Mouse (Mus musculus) heart, postnatal 4 days (tissue): ENCODE data around the gene Atg16l2. TPM values are rescaled to one million over a fixed set of nuclear protein-coding genes. Genes with fewer than 3 reads are reported as not detected.

Experiments
- DNase-seq: peaks from one replicate; pipeline ENCODE4 v3.0.0; 2021
- total RNA-seq, 2 experiments: library from RNA; stranded (reverse); gene quantifications; 2 replicates each; pipeline ENCODE4 v1.2.3; 2021

Gene Atg16l2
- total RNA-seq: 10 to 100 TPM; 13.0 to 16.0 TPM

DNA sequence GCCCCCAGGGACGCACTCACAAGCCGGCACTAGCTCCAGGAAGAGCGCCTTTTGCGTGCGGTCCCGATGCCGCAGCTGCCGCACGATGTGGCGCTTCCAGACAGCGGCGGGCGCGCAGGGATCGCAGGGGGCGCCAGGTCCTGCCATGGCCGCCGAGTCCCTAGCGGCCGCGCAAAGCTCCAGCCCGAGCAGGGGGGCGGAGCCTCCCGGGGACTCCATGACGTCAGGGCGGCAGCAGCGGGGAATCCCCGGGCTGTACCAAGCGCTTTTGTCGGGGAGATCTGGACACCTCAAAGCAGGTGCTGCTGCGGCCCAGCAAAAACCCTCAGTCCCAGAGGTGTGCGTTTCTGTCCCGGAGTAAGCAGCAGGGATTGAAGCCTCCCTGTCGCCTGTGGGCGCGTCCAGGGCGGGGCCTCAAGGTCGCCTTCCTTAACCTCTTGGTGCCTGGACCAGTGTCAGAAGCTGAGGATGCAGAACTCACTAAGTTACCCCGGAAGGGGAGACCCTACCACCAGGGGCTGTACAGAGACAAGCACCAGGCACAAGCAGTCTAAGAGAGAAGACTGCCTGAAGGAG is at the start of gene Atg16l2:
Gene Atg16l2, minus strand, starts transcription at position 371 of the 576 bp plus-strand sequence.
- DNase-seq: peak; percentile 95

DNA sequence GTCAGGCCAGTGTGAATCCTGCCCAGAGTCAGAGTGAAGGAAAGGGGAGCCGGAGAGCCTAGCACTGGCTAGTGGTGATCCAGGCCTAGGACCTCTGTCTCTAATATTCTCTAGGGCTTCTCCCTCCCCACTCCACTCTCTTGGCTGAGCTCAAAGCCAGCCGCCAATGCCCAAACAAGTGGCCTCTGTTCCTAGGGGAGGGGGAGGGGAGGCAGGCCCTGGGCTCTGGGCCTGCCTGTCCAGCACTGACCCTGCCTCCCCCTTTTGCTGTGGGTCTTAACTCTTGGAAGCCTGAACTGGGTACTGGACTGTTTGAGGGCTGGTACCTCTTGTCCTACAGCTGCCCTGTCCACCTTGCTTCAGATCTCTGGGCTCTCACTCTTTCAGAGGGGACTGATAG is 47.8 kb upstream of the Atg16l2 start:
- no peak for DNase-seq

DNA sequence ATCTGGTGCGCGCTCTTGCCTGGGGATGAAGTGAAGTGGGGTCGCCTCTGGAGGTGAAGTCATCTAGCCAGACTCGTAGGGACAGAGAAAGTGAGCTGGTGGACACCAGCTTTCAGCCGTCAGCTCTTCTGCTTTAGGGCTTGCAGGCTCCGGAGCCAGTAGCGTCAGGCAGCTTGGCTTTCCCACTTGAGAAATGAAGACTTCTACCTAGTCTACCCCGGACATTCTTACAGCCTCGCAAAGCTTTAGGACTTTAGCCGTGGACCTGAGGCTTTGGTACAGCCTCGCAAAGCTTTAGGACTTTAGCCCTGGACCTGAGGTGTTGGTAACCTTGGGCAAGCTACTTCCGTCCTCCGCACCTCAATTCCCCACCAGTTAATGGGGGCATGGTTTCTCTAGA is 46.3 kb upstream of the Atg16l2 start:
- DNase-seq: no peak

GRCm38 (mm10) chr7:101347767-101348270 is 45.8 kb upstream of the Atg16l2 start, which contains the start of gene Arap1:
Arap1 (plus strand) TSS chr7:101348067.
- DNase-seq: peak; percentile 68

DNA sequence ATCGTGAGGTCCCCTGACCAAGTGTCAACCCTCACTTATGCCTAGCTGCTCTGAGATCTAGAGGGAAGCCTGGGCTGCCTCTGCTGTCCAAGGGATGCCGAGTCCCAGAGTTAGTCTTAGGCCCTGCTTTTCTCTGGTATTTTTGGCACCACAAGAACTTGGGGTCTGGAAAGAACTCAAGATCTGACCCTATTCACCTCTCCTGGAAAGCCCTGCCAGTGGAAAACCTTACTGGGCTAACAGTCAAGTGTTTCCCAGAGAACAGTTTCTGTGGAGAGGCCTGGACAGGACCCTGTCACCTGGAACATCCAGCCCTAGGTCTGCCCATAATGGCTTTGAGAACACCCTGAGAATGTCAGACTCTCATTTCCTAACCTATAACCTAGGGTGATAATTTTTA is 44.9 kb upstream of the Atg16l2 start:
- DNase-seq: no peak

GRCm38 (mm10) chr7:101344892-101345291 is 42.8 kb upstream of the Atg16l2 start:
- DNase-seq: no peak

DNA sequence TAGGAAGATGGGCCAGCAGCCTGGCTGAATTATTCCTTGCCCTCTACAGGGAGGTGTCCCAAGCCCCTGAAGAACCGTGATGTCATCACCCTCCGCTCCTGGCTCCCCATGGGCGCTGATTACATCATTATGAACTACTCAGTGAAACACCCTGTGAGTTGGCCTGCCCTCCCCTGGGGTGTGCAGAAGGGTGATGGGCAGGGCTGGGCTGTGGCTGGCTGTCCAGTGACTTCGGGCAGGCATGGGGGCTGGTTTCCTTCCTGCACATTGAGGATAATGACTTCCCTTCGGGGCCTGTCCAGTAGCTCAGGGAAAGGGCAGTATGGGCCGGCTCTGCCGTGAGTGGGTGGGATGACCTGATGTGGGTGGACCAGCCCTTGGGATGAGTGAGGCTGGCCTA is 41.1 kb upstream of the Atg16l2 start:
- DNase-seq: peak; percentile 36

- no peak for DNase-seq
Observed at GRCm38 (mm10) chr7:101341405-101341804, 39.4 kb upstream of the Atg16l2 start.

GRCm38 (mm10) chr7:101337401-101337800 is 35.4 kb upstream of the Atg16l2 start:
- no peak for DNase-seq

GRCm38 (mm10) chr7:101336686-101337085 is 34.6 kb upstream of the Atg16l2 start:
- DNase-seq: no peak

GRCm38 (mm10) chr7:101335228-101335627 is 33.2 kb upstream of the Atg16l2 start:
- DNase-seq: no peak

GRCm38 (mm10) chr7:101332045-101332831 is 30.2 kb upstream of the Atg16l2 start:
- DNase-seq: no peak

GRCm38 (mm10) chr7:101330841-101331173 is 28.8 kb upstream of the Atg16l2 start:
- no peak for DNase-seq

GRCm38 (mm10) chr7:101330074-101330840 is 28.2 kb upstream of the Atg16l2 start:
- no peak for DNase-seq

DNA sequence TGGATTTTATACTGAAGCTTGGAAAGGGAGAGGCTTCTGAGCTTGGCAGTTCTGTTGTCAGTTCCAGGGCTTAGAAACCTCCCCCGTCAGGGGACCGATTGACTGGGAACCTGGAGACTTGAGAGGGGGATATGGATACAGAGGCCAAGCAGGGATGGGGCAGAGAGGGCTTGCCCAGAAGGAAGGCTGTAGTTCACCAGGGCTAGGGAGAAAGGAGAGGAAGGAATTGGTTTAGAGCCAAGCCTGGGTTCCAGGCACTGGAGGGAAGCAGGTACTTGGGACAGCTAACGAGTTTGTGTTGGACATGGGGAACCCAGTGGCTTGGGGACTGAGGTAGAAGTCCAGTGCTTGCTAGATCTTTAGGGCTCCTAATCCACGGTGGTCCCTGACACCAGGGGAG is 27.6 kb upstream of the Atg16l2 start:
- DNase-seq: no peak

- no peak for DNase-seq
Observed at GRCm38 (mm10) chr7:101328621-101329158, 26.6 kb upstream of the Atg16l2 start.

- no peak for DNase-seq
Observed at GRCm38 (mm10) chr7:101327786-101328185, 25.7 kb upstream of the Atg16l2 start.

- DNase-seq: no peak
Observed at GRCm38 (mm10) chr7:101327263-101327662, 25.2 kb upstream of the Atg16l2 start.

DNA sequence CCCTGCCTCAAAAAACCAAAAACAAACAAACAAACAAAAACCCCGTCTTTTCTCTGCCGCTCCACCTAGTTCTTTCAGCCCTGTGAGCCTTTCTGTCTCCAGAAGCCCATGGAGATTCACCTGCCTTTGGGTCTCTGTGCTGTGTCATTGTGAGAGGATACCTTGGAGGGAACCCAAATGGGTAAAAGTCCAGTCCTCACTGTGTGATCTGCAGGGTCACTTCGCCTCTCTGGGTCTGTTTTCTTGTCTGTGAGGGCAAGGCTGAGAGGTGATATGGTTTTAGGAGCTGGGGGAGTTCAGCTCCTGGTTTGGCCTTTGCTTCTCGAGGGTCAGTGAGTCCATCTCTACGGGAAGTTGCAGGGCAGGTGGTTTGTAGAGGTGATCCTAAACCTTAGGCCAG is 24.0 kb upstream of the Atg16l2 start:
- DNase-seq: no peak

DNA sequence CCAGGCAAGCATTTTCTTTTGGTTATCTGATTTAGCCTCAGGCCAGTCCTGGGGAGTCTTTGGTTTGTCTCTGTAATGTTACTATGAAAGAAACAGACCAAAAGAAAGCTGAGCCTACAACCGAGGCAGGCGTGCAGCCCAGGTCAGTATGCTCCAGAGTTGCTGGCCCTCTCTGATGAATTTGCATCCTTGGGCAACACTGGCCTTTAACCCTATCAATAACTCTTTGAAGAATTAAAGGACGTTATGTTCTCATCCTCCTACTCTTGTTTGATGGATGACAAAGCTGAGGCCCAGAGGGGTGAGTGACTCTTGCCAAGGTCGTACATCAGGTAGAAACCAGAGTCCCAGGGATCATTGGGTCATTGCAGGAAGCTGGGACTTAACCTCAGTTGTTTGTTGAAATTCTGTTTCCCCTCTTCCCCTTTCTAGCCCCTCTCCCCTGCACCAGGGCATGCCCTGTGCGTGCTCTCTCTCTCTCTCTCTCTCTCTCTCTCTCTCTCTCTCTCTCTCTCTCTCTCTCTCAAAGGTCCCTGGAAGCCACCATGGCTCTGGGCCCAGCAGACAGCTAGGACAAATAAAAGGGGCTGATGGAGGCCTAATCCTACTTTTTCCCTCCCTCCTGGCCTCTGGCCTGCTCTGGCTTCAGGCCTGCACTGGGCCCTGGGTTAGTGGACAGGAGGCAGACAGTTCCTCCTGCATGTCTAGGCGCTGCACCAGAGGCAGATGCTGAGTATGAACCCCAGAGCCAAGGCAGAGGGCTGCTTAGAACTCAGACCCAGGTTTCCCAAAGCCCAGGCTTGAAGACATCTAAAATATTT is 22.3 kb upstream of the Atg16l2 start:
- DNase-seq: peak; percentile 36

- DNase-seq: no peak
Observed at GRCm38 (mm10) chr7:101323141-101323594, 21.1 kb upstream of the Atg16l2 start.
